10 mouse cellular contexts compared by ENCODE assay signal in genomic region chr1:23397623-23398022, GRCm38 (mm10). TPM values are rescaled to one million over a fixed set of nuclear protein-coding genes. Genes with fewer than 3 reads are reported as not detected.
DNase-seq lines count a peak whose midpoint lies in the region; ATAC-seq and TF ChIP-seq lines count a peak whose summit lies in the region.
"Had no signal": no experiment of that assay in that cellular context is flagged by ENCODE, and none has a peak within 500 bp of the region (broad histone marks: within the 10 kb centered on the region; RNA-seq: fewer than 3 reads in every experiment).

Gene Ogfrl1, minus strand, starts transcription at chr1:23397772.

- no peaks in the 10 kb centered on the region for H3K4me1 ChIP-seq in hindbrain, embryonic 12.5 days
- no peaks in the 10 kb centered on the region for H3K4me1 ChIP-seq in hindbrain, embryonic 11.5 days (replicated peaks; ENCODE audit: control insufficient read depth, insufficient read depth, low read length)
- H3K4me1 ChIP-seq in bone marrow macrophage, adult 2 months (ENCODE audit: control insufficient read depth, insufficient read depth, low read length) = peaks cover 8% of the 10 kb centered on the region
- no peaks in the 10 kb centered on the region; the same call in 1 of the 2 replicates for H3K4me1 ChIP-seq in heart, postnatal 0 days (ENCODE audit: control insufficient read depth, insufficient read depth)
- H3K4me1 ChIP-seq in liver, embryonic 15.5 days (replicated peaks) = peaks cover 51% of the 10 kb centered on the region

- no peak for TF ChIP-seq EP300 in heart, postnatal 0 days (IDR thresholded peaks at IDR 0.05; ENCODE audit: low read depth)

- no peak for DNase-seq in hindbrain, embryonic 11.5 days (ENCODE audit: low spot score)
- DNase-seq in heart, postnatal 0 days (ENCODE audit: low spot score) = no peak
- DNase-seq in urinary bladder, postnatal 14 days (ENCODE audit: low spot score) = no peak
- DNase-seq in adrenal gland, adult (ENCODE audit: inconsistent age in 2 of 2, low spot score in 1 of 2) = no peak
- no peak for DNase-seq in gastrocnemius, postnatal 14 days

- H3K4me2 ChIP-seq in hindbrain, embryonic 12.5 days (replicated peaks) = no peak within 1 kb of the TSS
- no peak within 1 kb of the TSS for H3K4me2 ChIP-seq in hindbrain, embryonic 11.5 days (replicated peaks; ENCODE audit: low read depth, low read length)
- H3K4me2 ChIP-seq in heart, postnatal 0 days (ENCODE audit: low read depth, low read length) = peak within 1 kb of the TSS; percentile 21; the same call in 1 of the 2 replicates
- peak within 1 kb of the TSS; percentile 49 for H3K4me2 ChIP-seq in liver, embryonic 15.5 days
- H3K4me2 ChIP-seq: heart, embryonic 13.5 days had no signal

- no peak for ATAC-seq in hindbrain, embryonic 12.5 days (ENCODE audit: low FRiP score)
- no peak for ATAC-seq in hindbrain, embryonic 11.5 days (ENCODE audit: low FRiP score)
- no peak for ATAC-seq in heart, postnatal 0 days (ENCODE audit: insufficient read depth, low read depth)
- ATAC-seq in liver, embryonic 15.5 days (ENCODE audit: insufficient read depth) = no peak

- intact Hi-C loops in gastrocnemius, postnatal 14 days (cut with DNase I; ENCODE audit: low total_unique reads) = no loop called here

- WGBS in hindbrain, embryonic 12.5 days = 89% methylated on average over 4 of the region's 4 CpGs
- 87% methylated on average over 4 of the region's 4 CpGs for WGBS in hindbrain, embryonic 11.5 days
- WGBS in heart, postnatal 0 days = 30% methylated on average over 4 of the region's 4 CpGs
- 28% methylated on average over 4 of the region's 4 CpGs for WGBS in liver, embryonic 15.5 days (ENCODE audit: insufficient replicate concordance)

- H3K9ac ChIP-seq in hindbrain, embryonic 12.5 days = no peak within 1 kb of the TSS
- H3K9ac ChIP-seq in hindbrain, embryonic 11.5 days (ENCODE audit: low read depth, low read length) = no peak within 1 kb of the TSS
- H3K9ac ChIP-seq in heart, postnatal 0 days (replicated peaks; ENCODE audit: low read depth, low read length) = no peak within 1 kb of the TSS
- H3K9ac ChIP-seq in liver, embryonic 15.5 days = no peak within 1 kb of the TSS
- H3K9ac ChIP-seq: heart, embryonic 13.5 days had no signal

- H3K9me3 ChIP-seq in hindbrain, embryonic 12.5 days (replicated peaks) = no peaks in the 10 kb centered on the region
- no peaks in the 10 kb centered on the region for H3K9me3 ChIP-seq in hindbrain, embryonic 11.5 days (ENCODE audit: control insufficient read depth, low read length)
- no peaks in the 10 kb centered on the region for H3K9me3 ChIP-seq in heart, postnatal 0 days (replicated peaks; ENCODE audit: control insufficient read depth, low read length)
- no peaks in the 10 kb centered on the region for H3K9me3 ChIP-seq in liver, embryonic 15.5 days (replicated peaks)
- H3K9me3 ChIP-seq: heart, embryonic 13.5 days had no signal

- no peaks in the 10 kb centered on the region for H3K36me3 ChIP-seq in hindbrain, embryonic 12.5 days
- no peaks in the 10 kb centered on the region for H3K36me3 ChIP-seq in hindbrain, embryonic 11.5 days (ENCODE audit: control insufficient read depth, insufficient read depth, low read length)
- no peaks in the 10 kb centered on the region for H3K36me3 ChIP-seq in heart, postnatal 0 days (replicated peaks; ENCODE audit: control insufficient read depth, insufficient read depth, low read length)
- H3K36me3 ChIP-seq in liver, embryonic 15.5 days (replicated peaks) = no peaks in the 10 kb centered on the region
- H3K36me3 ChIP-seq: heart, embryonic 13.5 days had no signal

- no peak within 1 kb of the TSS for H3K4me3 ChIP-seq in hindbrain, embryonic 12.5 days
- no peak within 1 kb of the TSS for H3K4me3 ChIP-seq in hindbrain, embryonic 11.5 days (ENCODE audit: low read depth, low read length)
- H3K4me3 ChIP-seq in bone marrow macrophage, adult 2 months (ENCODE audit: insufficient read depth, low read length) = no peak within 1 kb of the TSS
- H3K4me3 ChIP-seq in heart, postnatal 0 days (ENCODE audit: low read depth, low read length) = no peak within 1 kb of the TSS
- H3K4me3 ChIP-seq in liver, embryonic 15.5 days (replicated peaks) = no peak within 1 kb of the TSS
- H3K4me3 ChIP-seq: heart, embryonic 13.5 days had no signal

- H3K27me3 ChIP-seq in hindbrain, embryonic 12.5 days = no peaks in the 10 kb centered on the region
- no peaks in the 10 kb centered on the region for H3K27me3 ChIP-seq in hindbrain, embryonic 11.5 days (ENCODE audit: control insufficient read depth, insufficient read depth, low read length)
- H3K27me3 ChIP-seq in heart, postnatal 0 days (ENCODE audit: control insufficient read depth, insufficient read depth, low read length) = no peaks in the 10 kb centered on the region
- no peaks in the 10 kb centered on the region for H3K27me3 ChIP-seq in liver, embryonic 15.5 days
- H3K27me3 ChIP-seq: CH12.LX; heart, embryonic 13.5 days had no signal

- no peak for TF ChIP-seq CTCF in bone marrow macrophage, adult 2 months (IDR thresholded peaks at IDR 0.05; ENCODE audit: low read depth, low read length)
- no peak for TF ChIP-seq CTCF in heart, postnatal 0 days (IDR thresholded peaks at IDR 0.05; ENCODE audit: low read depth)

- no peak for TF ChIP-seq POLR2A in bone marrow macrophage, adult 2 months (IDR thresholded peaks at IDR 0.05; ENCODE audit: borderline replicate concordance, low read depth, low read length)

- no peak within 1 kb of the TSS for H3K27ac ChIP-seq in hindbrain, embryonic 12.5 days
- no peak within 1 kb of the TSS for H3K27ac ChIP-seq in hindbrain, embryonic 11.5 days (ENCODE audit: low read depth, low read length)
- H3K27ac ChIP-seq in bone marrow macrophage, adult 2 months (ENCODE audit: insufficient read depth, low read depth, low read length) = no peak within 1 kb of the TSS
- peak within 1 kb of the TSS; percentile 32 for H3K27ac ChIP-seq in heart, postnatal 0 days (ENCODE audit: low read depth)
- no peak within 1 kb of the TSS for H3K27ac ChIP-seq in liver, embryonic 15.5 days (replicated peaks)
- H3K27ac ChIP-seq: heart, embryonic 13.5 days had no signal

RNA-seq across cellular contexts. Expression of gene Ogfrl1, which starts in this region (rescaled TPM):
- polyA plus RNA-seq in hindbrain, embryonic 12.5 days (2016; fragmentation: Nextera tagmentation; extraction: Ambion mirVana) = 11.7 and 15.1 TPM in 2 replicates
- 10.0 and 12.2 TPM in 2 replicates for polyA plus RNA-seq in hindbrain, embryonic 11.5 days (2014; fragmentation: Nextera tagmentation; extraction: Ambion mirVana)
- polyA plus RNA-seq in bone marrow macrophage, adult 2 months (2012; ENCODE audit: insufficient read depth, insufficient read length, missing spikeins) = 33.2 and 39.7 TPM in 2 replicates
- 4.1 and 4.8 TPM in 2 replicates for total RNA-seq in heart, postnatal 0 days (2014; rRNA removed; ENCODE audit: low replicate concordance)
- polyA plus RNA-seq in heart, postnatal 0 days (2015; fragmentation: Nextera tagmentation; extraction: Ambion mirVana) = 7.2 and 7.4 TPM in 2 replicates
- 11.9 and 14.8 TPM in 2 replicates for polyA plus RNA-seq in liver, embryonic 15.5 days (2015; fragmentation: Nextera tagmentation; extraction: Ambion mirVana)
- total RNA-seq in gastrocnemius, postnatal 14 days (2021) = 1 to 10 TPM; 4.8 to 5.7 TPM
- total RNA-seq: CH12.LX had no signal

Comparison
In these comparisons a context has a peak if more than half of its experiments do, and no peak if none do; other contexts are left out.
1. H3K4me2 ChIP-seq: peak in heart, postnatal 0 days (single experiment) and liver, embryonic 15.5 days (single experiment); none in hindbrain, embryonic 12.5 days (single experiment) and hindbrain, embryonic 11.5 days (single experiment).